Mouse (Mus musculus) MEL (cell line): ENCODE measurements around the gene Gm20509. TPM values are rescaled to one million over a fixed set of nuclear protein-coding genes. Genes with fewer than 3 reads are reported as not detected.

ENCODE experiments used
- DNase-seq: peaks from one replicate; pipeline ENCODE4 v3.0.0; 2011; ENCODE audit warnings: low read depth, low spot score
- H3K27ac ChIP-seq: 2 replicates; pipeline ENCODE4 v1.5.1; 2012; ENCODE audit warnings: low read depth, mild to moderate bottlenecking, control low read depth, low read length, moderate library complexity; ENCODE audit not compliant: control insufficient read depth
- H3K27me3 ChIP-seq, 2 experiments: fragments of 150-350 bp in 1 of 2; sonication (generic) in 1 of 2; 2 replicates each; pipeline ENCODE4 v1.6.1; 2012; ENCODE audit warnings: low read length in 2 of 2, mild to moderate bottlenecking in 2 of 2, improper control_type of control experiment in 1 of 2, moderate library complexity in 1 of 2; ENCODE audit not compliant: insufficient read depth in 2 of 2, control insufficient read depth in 1 of 2
- H3K36me3 ChIP-seq, 2 experiments: 2 replicates each; pipeline ENCODE4 v1.6.1; 2012 to 2014; ENCODE audit warnings: low read length in 2 of 2, improper control_type of control experiment in 1 of 2, inconsistent platforms in 1 of 2, mild to moderate bottlenecking in 1 of 2; ENCODE audit not compliant: insufficient read depth in 2 of 2, control insufficient read depth in 1 of 2
- H3K4me1 ChIP-seq, 2 experiments: fragments of 150-350 bp in 1 of 2; sonication (generic) in 1 of 2; 2 replicates each; pipeline ENCODE4 v1.6.1; 2012; ENCODE audit warnings: low read length in 2 of 2, improper control_type of control experiment in 1 of 2, mild to moderate bottlenecking in 1 of 2; ENCODE audit not compliant: insufficient read depth in 2 of 2, control insufficient read depth in 1 of 2
- H3K4me3 ChIP-seq, 2 experiments: fragments of 150-350 bp in 1 of 2; sonication (generic) in 1 of 2; 2 replicates each; pipeline ENCODE4 v1.5.1; 2012; ENCODE audit warnings: low read depth in 2 of 2, low read length in 2 of 2, mild to moderate bottlenecking in 2 of 2, moderate library complexity in 2 of 2, control low read depth in 1 of 2, improper control_type of control experiment in 1 of 2; ENCODE audit not compliant: control insufficient read depth in 1 of 2, insufficient read depth in 1 of 2
- H3K79me2 ChIP-seq: 2 replicates; pipeline ENCODE4 v1.6.1; 2012; ENCODE audit warnings: mild to moderate bottlenecking, low read length, moderate library complexity; ENCODE audit not compliant: control insufficient read depth, poor library complexity, insufficient read depth
- H3K9ac ChIP-seq: 2 replicates; pipeline ENCODE4 v1.6.1; 2012; ENCODE audit warnings: low read depth, mild to moderate bottlenecking, control low read depth, low read length, moderate library complexity; ENCODE audit not compliant: control insufficient read depth, poor library complexity, severe bottlenecking
- H3K9me3 ChIP-seq: fragments of 150-350 bp; sonication (generic); replicated peaks from 2 replicates; pipeline ENCODE4 v1.6.1; 2012; ENCODE audit warnings: mild to moderate bottlenecking, low read length, improper control_type of control experiment, moderate library complexity; ENCODE audit not compliant: insufficient read depth
- BHLHE40 ChIP-seq: IDR thresholded peaks from 2 replicates; pipeline ENCODE4 v1.6.1; 2012; ENCODE audit warnings: low read depth, mild to moderate bottlenecking, inconsistent platforms, low read length, improper control_type of control experiment, borderline replicate concordance
- CHD1 ChIP-seq: IDR thresholded peaks from 2 replicates; pipeline ENCODE4 v1.6.1; 2012; ENCODE audit warnings: low read depth, mild to moderate bottlenecking, inconsistent platforms, low read length, improper control_type of control experiment
- CTCF ChIP-seq, 3 experiments: IDR thresholded peaks in 2 of 3; conservative IDR thresholded peaks in 1 of 3; 2 replicates each; pipeline ENCODE4 v1.5.1; 2011 to 2012; ENCODE audit warnings: low read length in 3 of 3, low read depth in 2 of 3, mild to moderate bottlenecking in 2 of 3, improper control_type of control experiment in 1 of 3, inconsistent platforms in 1 of 3, mixed read lengths in 1 of 3, moderate library complexity in 1 of 3; ENCODE audit not compliant: control insufficient read depth in 1 of 3, insufficient read depth in 1 of 3, poor library complexity in 1 of 3, severe bottlenecking in 1 of 3
- E2F4 ChIP-seq: IDR thresholded peaks from 2 replicates; pipeline ENCODE4 v1.6.1; 2011; ENCODE audit warnings: low read depth, low read length, improper control_type of control experiment, borderline replicate concordance
- GATA1 ChIP-seq: IDR thresholded peaks from 2 replicates; pipeline ENCODE4 v1.6.1; 2011; ENCODE audit warnings: low read depth, low read length, improper control_type of control experiment
- HCFC1 ChIP-seq: IDR thresholded peaks from 2 replicates; pipeline ENCODE4 v1.6.1; 2012; ENCODE audit warnings: low read depth, mild to moderate bottlenecking, inconsistent platforms, low read length, improper control_type of control experiment, moderate library complexity
- JUND ChIP-seq: IDR thresholded peaks from 2 replicates; pipeline ENCODE4 v1.6.1; 2011; ENCODE audit warnings: low read depth, mild to moderate bottlenecking, improper control_type of control experiment, low read length
- KAT2A ChIP-seq: conservative IDR thresholded peaks from 2 replicates; pipeline ENCODE4 v1.6.1; 2012; ENCODE audit warnings: low read depth, low read length, improper control_type of control experiment, inconsistent platforms
- MAFK ChIP-seq: IDR thresholded peaks from 2 replicates; pipeline ENCODE4 v1.6.1; 2011; ENCODE audit warnings: low read depth, mild to moderate bottlenecking, low read length, improper control_type of control experiment, borderline replicate concordance
- MAX ChIP-seq: IDR thresholded peaks from 2 replicates; pipeline ENCODE4 v1.6.1; 2011; ENCODE audit warnings: low read length, improper control_type of control experiment
- MAZ ChIP-seq: IDR thresholded peaks from 2 replicates; pipeline ENCODE4 v1.6.1; 2012; ENCODE audit warnings: low read depth, mild to moderate bottlenecking, inconsistent platforms, low read length, improper control_type of control experiment
- MEF2A ChIP-seq: IDR thresholded peaks from 2 replicates; pipeline ENCODE4 v1.6.1; 2014; ENCODE audit warnings: low read depth, mild to moderate bottlenecking, inconsistent platforms, low read length, improper control_type of control experiment; ENCODE audit not compliant: poor library complexity, insufficient replicate concordance, severe bottlenecking; ENCODE audit errors: extremely low read depth
- MXI1 ChIP-seq: IDR thresholded peaks from 2 replicates; pipeline ENCODE4 v1.6.1; 2011; ENCODE audit warnings: mild to moderate bottlenecking, low read depth, low read length, improper control_type of control experiment
- MYB ChIP-seq: IDR thresholded peaks from 2 replicates; pipeline ENCODE4 v1.6.1; 2011; ENCODE audit warnings: mild to moderate bottlenecking, low read depth, low read length, improper control_type of control experiment
- NELFE ChIP-seq: IDR thresholded peaks from 2 replicates; pipeline ENCODE4 v1.6.1; 2011; ENCODE audit warnings: low read depth, low read length, improper control_type of control experiment
- POLR2AphosphoS5 ChIP-seq: IDR thresholded peaks from 2 replicates; pipeline ENCODE4 v1.6.1; 2012; ENCODE audit warnings: low read depth, borderline replicate concordance, mild to moderate bottlenecking, inconsistent platforms, low read length, moderate library complexity, mixed read lengths
- RAD21 ChIP-seq: IDR thresholded peaks from 2 replicates; pipeline ENCODE4 v1.6.1; 2011; ENCODE audit warnings: mild to moderate bottlenecking, low read depth, low read length, improper control_type of control experiment
- SMC3 ChIP-seq: IDR thresholded peaks from 2 replicates; pipeline ENCODE4 v1.6.1; 2011; ENCODE audit warnings: low read depth, low read length, improper control_type of control experiment
- TBP ChIP-seq: IDR thresholded peaks from 2 replicates; pipeline ENCODE4 v1.8.0; 2011; ENCODE audit warnings: low read depth, low read length, improper control_type of control experiment
- USF2 ChIP-seq, 2 experiments: IDR thresholded peaks; 2 replicates each; pipeline ENCODE4 v1.6.1; 2011 to 2012; ENCODE audit warnings: improper control_type of control experiment in 2 of 2, low read length in 2 of 2, borderline replicate concordance in 1 of 2, inconsistent platforms in 1 of 2, low read depth in 1 of 2, mild to moderate bottlenecking in 1 of 2; ENCODE audit not compliant: insufficient read depth in 1 of 2
- ZC3H11A ChIP-seq: IDR thresholded peaks from 2 replicates; pipeline ENCODE4 v1.6.1; 2012; ENCODE audit warnings: low read depth, mild to moderate bottlenecking, inconsistent platforms, low read length, improper control_type of control experiment
- ZKSCAN1 ChIP-seq: IDR thresholded peaks from 2 replicates; pipeline ENCODE4 v1.6.1; 2012; ENCODE audit warnings: low read depth, mild to moderate bottlenecking, inconsistent platforms, low read length, improper control_type of control experiment, moderate library complexity
- ZMIZ1 ChIP-seq: IDR thresholded peaks from 2 replicates; pipeline ENCODE4 v1.6.1; 2012; ENCODE audit warnings: low read depth, mild to moderate bottlenecking, inconsistent platforms, low read length, improper control_type of control experiment, moderate library complexity
- ZNF384 ChIP-seq: IDR thresholded peaks from 2 replicates; pipeline ENCODE4 v1.6.1; 2012; ENCODE audit warnings: low read depth, mild to moderate bottlenecking, inconsistent platforms, low read length, improper control_type of control experiment
- polyA plus RNA-seq, 2 experiments: library from polyadenylated mRNA; stranded (reverse) in 1 of 2; unstranded in 1 of 2; fragments of >175 nt in 1 of 2; fragments of >200 nt in 1 of 2; gene quantifications; 2 replicates each; pipeline versions ENCODE4 v1.2.1 to v1.2.4; 2012; ENCODE audit warnings: low replicate concordance in 2 of 2, low read depth in 1 of 2; ENCODE audit not compliant: insufficient read length in 2 of 2, insufficient read depth in 1 of 2, missing spikeins in 1 of 2
- total RNA-seq: library from RNA; depleted of rRNA; stranded (reverse); fragments of 300-350 nt; gene quantifications from 2 replicates; pipeline ENCODE4 v1.2.3, GENCODE M21; 2012

Gene Gm20509
- total and polyA plus RNA-seq, 3 experiments = not detected

- Histone ChIP-seq H3K27ac (no peak overlapping the region), H3K36me3 (no peaks in the 10 kb centered on the region; a peak in 1 of 4 replicates), H3K4me3 (peak overlapping the region; percentile 49 to 60), H3K9ac (peak overlapping the region; percentile 58), H3K4me1 (no peaks in the 10 kb centered on the region), H3K9me3 (no peaks in the 10 kb centered on the region), H3K79me2 (no peaks in the 10 kb centered on the region), H3K27me3 (peaks cover 0 to 4% of the 10 kb centered on the region in 2 experiments; a peak in 1 of 4 replicates)
- TF ChIP-seq MAX (no peak), USF2 (IDR thresholded peaks at IDR 0.05; ENCODE audit: borderline replicate concordance in 1 of 2, insufficient read depth in 1 of 2, low read depth in 1 of 2, low read length in 2 of 2) (no peak), ZMIZ1 (no peak), TBP (no peak), BHLHE40 (no peak), MXI1 (no peak), E2F4 (no peak), CHD1 (no peak), CTCF (IDR thresholded peaks at IDR 0.05 in 2 of 3, conservative IDR thresholded peaks at IDR 0.05 in 1 of 3; ENCODE audit: control insufficient read depth in 1 of 3, insufficient read depth in 1 of 3, low read depth in 2 of 3, low read length in 3 of 3, poor library complexity in 1 of 3, severe bottlenecking in 1 of 3) (peak; percentile 69 to 79 (median 72)), GATA1 (no peak), RAD21 (peak; percentile 68), ZKSCAN1 (no peak), ZNF384 (no peak), NELFE (no peak), ZC3H11A (peak; percentile 43), POLR2AphosphoS5 (no peak), KAT2A (no peak), MEF2A (no peak), HCFC1 (no peak), MAFK (no peak), SMC3 (peak; percentile 57), MAZ (no peak), MYB (no peak), JUND (no peak)
- peak; percentile 84 for DNase-seq
Measured at GRCm38 (mm10) chr9:73162571-73163333, 60.5 kb downstream of the Gm20509 start.
